ENCODE assay signal across 24 mouse cellular contexts in genomic region chr6:97220672-97221071, GRCm38 (mm10). TPM values are rescaled to one million over a fixed set of nuclear protein-coding genes. Genes with fewer than 3 reads are reported as not detected.
A peak's percentile ranks its signal among the peaks of the same experiment; 100 is the strongest.
DNase-seq lines count a peak whose midpoint lies in the region; TF ChIP-seq lines count a peak whose summit lies in the region.
"Had no signal": no experiment of that assay in that cellular context is flagged by ENCODE, and none has a peak within 500 bp of the region (broad histone marks: within the 10 kb centered on the region; RNA-seq: fewer than 3 reads in every experiment).

No protein-coding gene starts in this region.

- peaks cover 71% of the 10 kb centered on the region for H3K79me2 ChIP-seq in myocyte (ENCODE audit: control insufficient read depth, insufficient read depth)

- H3K4me2 ChIP-seq in myocyte (ENCODE audit: low read depth) = peak overlapping the region; percentile 68
- H3K4me2 ChIP-seq: embryonic facial prominence, embryonic 13.5 days; embryonic facial prominence, embryonic 15.5 days; forebrain, embryonic 12.5 days had no signal

- H3K27ac ChIP-seq in layer of hippocampus, adult 2 months = peak overlapping the region; percentile 87; the same call in 1 of the 2 replicates
- H3K27ac ChIP-seq in limb, embryonic 10.5 days = no peak overlapping the region
- H3K27ac ChIP-seq: forebrain, embryonic 12.5 days had no signal

- TF ChIP-seq CTCF in layer of hippocampus, adult 2 months (conservative IDR thresholded peaks at IDR 0.05) = no peak

- DNase-seq in heart, adult 11 months = peak; percentile 55
- DNase-seq in heart, postnatal 36 days = no peak
- DNase-seq in layer of hippocampus, adult 2 months (ENCODE audit: low spot score in 2 of 2) = no peak
- DNase-seq in layer of hippocampus, adult 9-10 months (ENCODE audit: low spot score) = no peak
- peak; percentile 5 for DNase-seq in limb, embryonic 10.5 days (ENCODE audit: low spot score)
- no peak for DNase-seq in thymus, postnatal 14 days
- DNase-seq: adrenal gland, adult 2 months; adrenal gland, postnatal 10 days; adrenal gland, postnatal 25 days; cerebellum, adult 11 months; cerebellum, adult 18-20 months; cerebellum, adult 8-10 months; cerebellum, adult 9-11 months; cerebellum, postnatal 36 days; embryo, embryonic 11 days had no signal

- H3K9me3 ChIP-seq in limb, embryonic 10.5 days (replicated peaks) = no peaks in the 10 kb centered on the region
- H3K9me3 ChIP-seq: embryonic facial prominence, embryonic 13.5 days; embryonic facial prominence, embryonic 15.5 days; forebrain, embryonic 10.5 days; forebrain, embryonic 12.5 days had no signal

- H3K36me3 ChIP-seq in limb, embryonic 10.5 days = no peaks in the 10 kb centered on the region
- peaks cover 13% of the 10 kb centered on the region for H3K36me3 ChIP-seq in myocyte (ENCODE audit: control insufficient read depth, insufficient read depth)
- H3K36me3 ChIP-seq: embryonic facial prominence, embryonic 13.5 days; embryonic facial prominence, embryonic 15.5 days; forebrain, embryonic 12.5 days had no signal

- H3K27me3 ChIP-seq in limb, embryonic 10.5 days (ENCODE audit: low read depth, poor library complexity, severe bottlenecking) = no peaks in the 10 kb centered on the region
- no peaks in the 10 kb centered on the region for H3K27me3 ChIP-seq in myocyte (ENCODE audit: control insufficient read depth, insufficient read depth, insufficient read length)
- H3K27me3 ChIP-seq: embryonic facial prominence, embryonic 13.5 days; embryonic facial prominence, embryonic 15.5 days; forebrain, embryonic 12.5 days had no signal

- H3ac ChIP-seq in myocyte (ENCODE audit: control insufficient read depth, insufficient read length) = no peak overlapping the region

- intact Hi-C loops in heart, postnatal 36 days (cut with DNase I) = no loop called here

- peaks cover 22% of the 10 kb centered on the region; the same call in 1 of the 2 replicates for H3K4me1 ChIP-seq in limb, embryonic 10.5 days

- no peak for TF ChIP-seq POLR2A in myocyte (IDR thresholded peaks at IDR 0.05; ENCODE audit: insufficient read length, low read depth)

- 76% methylated on average over 3 of the region's 5 CpGs for WGBS in limb, embryonic 10.5 days

- H3K4me3 ChIP-seq in layer of hippocampus, adult 2 months = no peak overlapping the region
- no peak overlapping the region for H3K4me3 ChIP-seq in limb, embryonic 10.5 days
- H3K4me3 ChIP-seq in myocyte = no peak overlapping the region
- H3K4me3 ChIP-seq: embryonic facial prominence, embryonic 13.5 days; embryonic facial prominence, embryonic 15.5 days; erythroblast, embryonic 14.5 days; forebrain, embryonic 10.5 days; forebrain, embryonic 12.5 days had no signal

TF ChIP-seq in myocyte, 11 proteins besides CTCF, POLR2A, EP300 and RAD21:
- TF ChIP-seq TCF3 (IDR thresholded peaks at IDR 0.05; ENCODE audit: insufficient read length, low read depth) (no peak), POLR2AphosphoS2 (IDR thresholded peaks at IDR 0.05; ENCODE audit: insufficient read length, low read depth) (peak; percentile 64)

RNA-seq across cellular contexts. Expression of gene Arl6ip5, which starts 10.2 kb away (rescaled TPM):
- total RNA-seq in heart, postnatal 36 days (2021) = 100 to 1,000 TPM; 120 to 128 TPM
- 100 to 1,000 TPM; 176 to 180 TPM for total RNA-seq in layer of hippocampus, adult 2 months (2021)
- polyA plus RNA-seq in limb, embryonic 10.5 days (2016; fragmentation: Nextera tagmentation; extraction: Ambion mirVana) = 24.0 and 27.5 TPM in 2 replicates
- 750 TPM for polyA plus RNA-seq in myocyte (2012; fragmentation: generic; extraction: Trizol)

RNA-seq across cellular contexts. Expression of gene Uba3, which starts 15.2 kb away (rescaled TPM):
- total RNA-seq in heart, postnatal 36 days (2021) = 10 to 100 TPM; 53.0 to 61.3 TPM
- total RNA-seq in layer of hippocampus, adult 2 months (2021) = 10 to 100 TPM; 69.4 to 71.3 TPM
- 85.0 and 96.2 TPM in 2 replicates for polyA plus RNA-seq in limb, embryonic 10.5 days (2016; fragmentation: Nextera tagmentation; extraction: Ambion mirVana)
- 43.7 TPM for polyA plus RNA-seq in myocyte (2012; fragmentation: generic; extraction: Trizol)

RNA-seq across cellular contexts. Expression of gene Lmod3, which starts 31.9 kb away (rescaled TPM):
- total RNA-seq in heart, postnatal 36 days (2021) = 10 to 100 TPM; 57.6 to 64.6 TPM
- not detected for total RNA-seq in layer of hippocampus, adult 2 months (2021)
- polyA plus RNA-seq in limb, embryonic 10.5 days (2016; fragmentation: Nextera tagmentation; extraction: Ambion mirVana) = 0.13 TPM in 1 of 2 replicates, not detected in the other
- 55.6 TPM for polyA plus RNA-seq in myocyte (2012; fragmentation: generic; extraction: Trizol)
- total RNA-seq: adrenal gland, adult 2 months; adrenal gland, postnatal 25 days; common myeloid progenitor, adult 5-6 weeks; MEL had no signal
- polyA plus RNA-seq: adrenal gland, adult 2 months; erythroblast, embryonic 14.5 days; forebrain, embryonic 10.5 days; forebrain, embryonic 14.5 days had no signal

RNA-seq across cellular contexts. Expression of gene Tmf1, which starts 41.8 kb away (rescaled TPM):
- 10 to 100 TPM; 38.5 to 39.7 TPM for total RNA-seq in heart, postnatal 36 days (2021)
- total RNA-seq in layer of hippocampus, adult 2 months (2021) = 10 to 100 TPM; 48.4 to 52.3 TPM
- polyA plus RNA-seq in limb, embryonic 10.5 days (2016; fragmentation: Nextera tagmentation; extraction: Ambion mirVana) = 20.9 and 27.8 TPM in 2 replicates
- 11.7 TPM for polyA plus RNA-seq in myocyte (2012; fragmentation: generic; extraction: Trizol)

Comparison
In these comparisons a context has a peak if more than half of its experiments do, and no peak if none do; other contexts are left out.
1. DNase-seq: peak in heart, adult 11 months (single experiment) and limb, embryonic 10.5 days (single experiment); none in heart, postnatal 36 days (0 of 2), layer of hippocampus, adult 2 months (0 of 2), layer of hippocampus, adult 9-10 months (single experiment) and thymus, postnatal 14 days (single experiment).
2. RNA of gene Lmod3, which starts 31.9 kb away (total RNA-seq): 57.6 to 64.6 TPM in heart, postnatal 36 days; not detected in layer of hippocampus, adult 2 months; every median in the first group is over 10 times any median in the second.